Mouse (Mus musculus): ENCODE results near the gene AC161166.1. TPM values are rescaled to one million over a fixed set of nuclear protein-coding genes. Genes with fewer than 3 reads are reported as not detected.

Gene AC161166.1
- polyA plus RNA-seq, 1 experiment from 2014 or later, result 0.06 TPM

DNA sequence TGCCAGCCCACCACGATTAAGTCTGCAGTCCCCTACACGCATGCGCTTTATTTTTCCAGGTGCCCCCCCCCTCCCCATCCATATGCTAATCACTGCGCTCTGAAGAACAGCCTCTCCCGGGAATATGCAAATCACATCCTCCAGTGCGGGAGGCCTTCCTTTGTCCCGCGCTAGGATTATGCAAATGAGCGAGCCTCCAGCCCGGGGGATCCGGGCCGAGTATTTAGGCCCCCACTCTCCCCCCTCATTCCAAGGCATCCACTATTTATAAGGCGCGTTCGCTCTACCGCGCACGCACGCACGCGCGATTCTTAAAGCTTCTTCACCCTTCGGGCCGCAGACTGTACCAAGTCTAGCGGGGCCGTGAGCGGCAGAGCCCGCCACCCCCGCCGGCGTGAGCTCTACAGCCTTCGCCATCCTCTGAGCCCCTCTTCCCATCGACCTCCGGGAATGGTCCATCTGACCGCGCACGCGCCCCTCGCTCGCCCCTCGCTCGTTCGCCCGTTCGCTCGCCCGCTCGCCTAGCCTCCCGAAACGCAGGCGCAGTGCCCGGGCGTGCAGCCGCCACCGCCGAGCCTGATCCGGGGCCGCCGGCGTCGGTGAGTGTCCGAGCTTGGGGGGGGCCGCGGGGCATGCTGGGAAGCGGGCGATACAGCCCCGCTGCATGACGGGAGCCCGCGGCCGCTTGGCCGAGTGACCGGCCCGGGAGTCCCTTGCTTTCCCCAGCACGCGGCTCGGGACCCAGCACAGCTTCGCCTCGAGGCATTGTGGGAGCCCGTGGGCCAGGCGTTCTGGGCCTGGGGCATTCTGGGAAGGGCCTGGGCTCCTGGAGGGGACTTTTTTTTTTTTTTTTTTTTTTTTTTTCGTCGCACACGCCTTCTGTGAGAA, 5.2 kb downstream of the AC161166.1 start, which contains the start of gene Zfp428:
Gene Zfp428 (plus strand): TSS at position 169 of the 888 bp plus-strand sequence.
- peak; percentile 90 for ATAC-seq
- WGBS, result under 1% methylated on average over 83 of the region's 84 CpGs
- Histone ChIP-seq H3K4me2 (replicated peaks; ENCODE audit: low read depth, low read length) (peak within 1 kb of the TSS; percentile 76), H3K36me3 (ENCODE audit: insufficient read depth, low read length) (no peaks in the 10 kb centered on the region), H3K9me3 (ENCODE audit: low read length) (no peaks in the 10 kb centered on the region), H3K9ac (replicated peaks; ENCODE audit: low read depth) (peak within 1 kb of the TSS; percentile 78), H3K4me1 (ENCODE audit: insufficient read depth, low read depth, low read length) (peaks cover 3% of the 10 kb centered on the region), H3K27ac (ENCODE audit: low read length) (peak within 1 kb of the TSS; percentile 90), H3K27me3 (replicated peaks; ENCODE audit: insufficient read depth, low read length) (no peaks in the 10 kb centered on the region), H3K4me3 (ENCODE audit: low read depth, low read length) (peak within 1 kb of the TSS; percentile 66)
- peak; percentile 91 for DNase-seq (ENCODE audit: low spot score)
- TF ChIP-seq CTCF (IDR thresholded peaks at IDR 0.05) (no peak), EP300 (IDR thresholded peaks at IDR 0.05) (no peak)

DNA sequence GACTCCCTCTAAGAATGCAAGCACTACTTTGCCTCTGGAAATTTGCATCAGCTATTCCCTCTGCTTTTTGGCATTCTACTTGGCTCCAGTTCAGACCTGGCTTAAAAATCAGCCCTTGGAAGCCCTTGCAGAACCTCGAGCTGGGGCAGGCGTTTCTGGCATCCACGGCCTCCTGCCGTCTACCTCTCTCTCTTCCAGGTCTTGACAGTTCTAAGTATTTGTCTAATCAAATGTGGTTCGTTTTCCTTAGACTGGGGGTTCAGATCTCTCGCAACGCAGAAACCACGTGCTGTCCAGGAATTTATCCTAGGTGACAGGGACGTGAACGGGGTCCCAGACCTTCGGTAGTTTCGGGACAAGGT, 5.8 kb downstream of the AC161166.1 start:
- WGBS, result under 1% methylated on average over 12 of the region's 12 CpGs
- ATAC-seq (no peak), DNase-seq (ENCODE audit: low spot score) (peak; percentile 51)
- Histone ChIP-seq H3K9ac (replicated peaks; ENCODE audit: low read depth) (peak overlapping the region; percentile 27; the same call in 1 of the 2 replicates), H3K4me2 (replicated peaks; ENCODE audit: low read depth, low read length) (peak overlapping the region; percentile 76), H3K9me3 (ENCODE audit: low read length) (no peaks in the 10 kb centered on the region), H3K27ac (ENCODE audit: low read length) (peak overlapping the region; percentile 90; the same call in 1 of the 2 replicates), H3K4me1 (ENCODE audit: insufficient read depth, low read depth, low read length) (peaks cover 3% of the 10 kb centered on the region), H3K27me3 (replicated peaks; ENCODE audit: insufficient read depth, low read length) (peaks cover 2% of the 10 kb centered on the region), H3K4me3 (ENCODE audit: low read depth, low read length) (peak overlapping the region; percentile 66), H3K36me3 (ENCODE audit: insufficient read depth, low read length) (no peaks in the 10 kb centered on the region)
- no peak for TF ChIP-seq CTCF (IDR thresholded peaks at IDR 0.05)
- TF ChIP-seq EP300 (IDR thresholded peaks at IDR 0.05), result no peak

GRCm38 (mm10) chr7:24506065-24506459, 6.2 kb downstream of the AC161166.1 start:
- ATAC-seq (no peak), DNase-seq (ENCODE audit: low spot score) (no peak)
- no peak for TF ChIP-seq CTCF (IDR thresholded peaks at IDR 0.05)
- no peak for TF ChIP-seq EP300 (IDR thresholded peaks at IDR 0.05)
- H3K36me3 ChIP-seq (ENCODE audit: insufficient read depth, low read length), result no peaks in the 10 kb centered on the region
- peaks cover 4% of the 10 kb centered on the region for H3K27me3 ChIP-seq (replicated peaks; ENCODE audit: insufficient read depth, low read length)
- peak overlapping the region; percentile 66 for H3K4me3 ChIP-seq (ENCODE audit: low read depth, low read length)
- H3K4me1 ChIP-seq (ENCODE audit: insufficient read depth, low read depth, low read length), result peaks cover 3% of the 10 kb centered on the region
- WGBS, result 23% methylated on average over 3 of the region's 3 CpGs
- 0 out of 2 replicates have a peak overlapping the region, but pooled peaks have one; percentile 90 for H3K27ac ChIP-seq (ENCODE audit: low read length)
- H3K4me2 ChIP-seq (replicated peaks; ENCODE audit: low read depth, low read length), result peak overlapping the region; percentile 76; the same call in 1 of the 2 replicates
- H3K9me3 ChIP-seq (ENCODE audit: low read length), result no peaks in the 10 kb centered on the region
- H3K9ac ChIP-seq (replicated peaks; ENCODE audit: low read depth), result peak overlapping the region; percentile 27; the same call in 1 of the 2 replicates

DNA sequence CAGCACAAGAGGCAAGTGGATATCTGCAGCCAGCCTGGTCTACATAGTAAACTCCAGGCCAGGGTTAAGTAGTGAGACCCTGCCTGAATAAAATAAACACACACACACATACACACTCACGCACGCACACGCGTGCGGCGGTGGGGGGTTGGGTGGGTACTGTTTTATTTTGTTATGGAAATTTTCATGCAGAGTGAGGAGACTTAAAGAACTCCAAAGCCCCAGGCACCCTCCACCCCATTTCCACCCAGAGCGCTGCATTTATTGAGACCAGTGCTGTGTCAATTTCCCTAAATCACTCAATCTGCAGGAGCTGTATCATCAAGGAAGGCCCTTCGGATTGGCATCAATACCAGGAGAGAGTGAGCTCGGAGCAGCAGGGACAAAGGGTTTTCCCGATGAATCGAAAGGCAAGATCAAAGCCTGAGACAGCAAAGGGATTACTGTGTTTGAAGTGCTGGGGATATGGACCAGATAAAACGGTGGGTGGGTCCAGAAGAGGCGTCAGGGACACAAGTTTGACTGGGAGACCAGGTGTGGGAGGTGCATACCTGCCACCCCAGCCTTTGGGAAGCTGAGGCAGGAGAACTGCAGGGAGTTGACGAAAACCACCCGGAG, 6.7 kb downstream of the AC161166.1 start:
- H3K4me2 ChIP-seq (replicated peaks; ENCODE audit: low read depth, low read length), result no peak overlapping the region
- TF ChIP-seq CTCF (IDR thresholded peaks at IDR 0.05), result no peak
- no peak for TF ChIP-seq EP300 (IDR thresholded peaks at IDR 0.05)
- ATAC-seq (no peak), DNase-seq (ENCODE audit: low spot score) (no peak)
- 33% methylated on average over 15 of the region's 15 CpGs for WGBS
- H3K9me3 ChIP-seq (ENCODE audit: low read length), result 0 out of 2 replicates have a peak, but pooled peaks cover 2% of the 10 kb centered on the region
- H3K27me3 ChIP-seq (replicated peaks; ENCODE audit: insufficient read depth, low read length), result peaks cover 5% of the 10 kb centered on the region
- H3K27ac ChIP-seq (ENCODE audit: low read length), result no peak overlapping the region
- no peak overlapping the region for H3K9ac ChIP-seq (replicated peaks; ENCODE audit: low read depth)
- H3K4me3 ChIP-seq (ENCODE audit: low read depth, low read length), result no peak overlapping the region
- peaks cover 3% of the 10 kb centered on the region for H3K4me1 ChIP-seq (ENCODE audit: insufficient read depth, low read depth, low read length)
- H3K36me3 ChIP-seq (ENCODE audit: insufficient read depth, low read length), result no peaks in the 10 kb centered on the region

GRCm38 (mm10) chr7:24504868-24505267, 7.4 kb downstream of the AC161166.1 start:
- Histone ChIP-seq H3K9me3 (ENCODE audit: low read length) (0 out of 2 replicates have a peak, but pooled peaks cover 2% of the 10 kb centered on the region), H3K27ac (ENCODE audit: low read length) (no peak overlapping the region), H3K9ac (replicated peaks; ENCODE audit: low read depth) (no peak overlapping the region), H3K4me3 (ENCODE audit: low read depth, low read length) (no peak overlapping the region), H3K36me3 (ENCODE audit: insufficient read depth, low read length) (no peaks in the 10 kb centered on the region), H3K4me2 (replicated peaks; ENCODE audit: low read depth, low read length) (no peak overlapping the region), H3K27me3 (replicated peaks; ENCODE audit: insufficient read depth, low read length) (peaks cover 12% of the 10 kb centered on the region), H3K4me1 (ENCODE audit: insufficient read depth, low read depth, low read length) (peaks cover 3% of the 10 kb centered on the region)
- ATAC-seq (no peak), DNase-seq (ENCODE audit: low spot score) (no peak)
- no peak for TF ChIP-seq EP300 (IDR thresholded peaks at IDR 0.05)
- TF ChIP-seq CTCF (IDR thresholded peaks at IDR 0.05), result no peak
- WGBS, result 19% methylated on average over 4 of the region's 4 CpGs

DNA sequence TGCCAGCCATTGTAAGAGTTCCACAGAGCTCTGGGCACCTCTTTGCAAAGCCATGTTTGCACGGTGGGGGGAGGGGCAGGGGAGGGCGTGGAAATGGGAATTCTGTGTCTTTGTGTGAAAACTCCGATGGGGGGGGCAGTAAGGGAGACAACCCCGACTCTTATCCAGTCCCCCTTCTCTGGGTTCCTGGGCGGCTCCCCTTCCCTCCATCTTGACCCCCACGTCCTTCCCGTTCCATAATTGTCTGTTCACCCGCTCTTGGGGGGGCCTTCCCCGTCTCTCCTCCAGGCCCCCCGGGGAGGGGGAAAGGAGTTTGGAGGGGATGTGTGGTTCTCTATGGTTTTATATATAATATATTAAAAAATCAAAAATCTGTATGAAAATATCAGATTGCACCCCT, 8.3 kb downstream of the AC161166.1 start:
- TF ChIP-seq EP300 (IDR thresholded peaks at IDR 0.05) (no peak), CTCF (IDR thresholded peaks at IDR 0.05) (no peak)
- ATAC-seq, result no peak

More for the DNA sequence above, 8.3 kb downstream of the AC161166.1 start:
- H3K4me3 ChIP-seq (ENCODE audit: low read depth, low read length), result no peak overlapping the region
- 0 out of 2 replicates have a peak, but pooled peaks cover 2% of the 10 kb centered on the region for H3K9me3 ChIP-seq (ENCODE audit: low read length)
- no peak overlapping the region for H3K27ac ChIP-seq (ENCODE audit: low read length)
- no peaks in the 10 kb centered on the region for H3K36me3 ChIP-seq (ENCODE audit: insufficient read depth, low read length)
- no peak overlapping the region for H3K4me2 ChIP-seq (replicated peaks; ENCODE audit: low read depth, low read length)
- DNase-seq (ENCODE audit: low spot score), result no peak
- H3K27me3 ChIP-seq (replicated peaks; ENCODE audit: insufficient read depth, low read length), result peaks cover 14% of the 10 kb centered on the region
- no peak overlapping the region for H3K9ac ChIP-seq (replicated peaks; ENCODE audit: low read depth)
- H3K4me1 ChIP-seq (ENCODE audit: insufficient read depth, low read depth, low read length), result peaks cover 3% of the 10 kb centered on the region
- WGBS, result 20% methylated on average over 10 of the region's 10 CpGs

All from lung, postnatal 0 days (tissue).